ENCODE assay signal across 1 mouse cellular context in genomic region chr2:127335078-127335541, GRCm38 (mm10).
A peak's percentile ranks its signal among the peaks of the same experiment; 100 is the strongest.
TF ChIP-seq lines count a peak whose summit lies in the region.

No protein-coding gene starts in this region.

TF ChIP-seq in MEL, 35 proteins besides CTCF, POLR2A, EP300 and RAD21 (continued from another document):
- TF ChIP-seq GATA1 (IDR thresholded peaks at IDR 0.05; ENCODE audit: low read depth, low read length), result no peak
- TF ChIP-seq E2F4 (IDR thresholded peaks at IDR 0.05; ENCODE audit: borderline replicate concordance, low read depth, low read length), result no peak
- no peak for TF ChIP-seq ETS1 (IDR thresholded peaks at IDR 0.05; ENCODE audit: low read depth, low read length)
- TF ChIP-seq BHLHE40 (IDR thresholded peaks at IDR 0.05; ENCODE audit: borderline replicate concordance, low read depth, low read length), result peak; percentile 37; the same call in 1 of the 2 replicates
